Mouse (Mus musculus) lung, adult 18-20 months (tissue): ENCODE measurements around the gene Ugt1a1.
"Not testable (repeated sequence)": the region's sequence is repeated elsewhere in the genome, so short reads cannot be mapped to it uniquely, and the experiment has no call there.

ENCODE experiments used
- DNase-seq, 2 experiments: peaks; one replicate each; pipeline ENCODE4 v3.0.0; 2022; ENCODE audit warnings: mixed read lengths in 2 of 2

The Ugt1a1 gene

GRCm38 (mm10) chr1:88218591-88218990 lies 6.8 kb downstream of the Ugt1a1 start:
- no peak for DNase-seq

- DNase-seq: no peak
These were observed 7.3 kb downstream of the Ugt1a1 start for GRCm38 (mm10) chr1:88219054-88219453.

- no peak for DNase-seq
These were observed 8.6 kb downstream of the Ugt1a1 start for GRCm38 (mm10) chr1:88220336-88220735.

GRCm38 (mm10) chr1:88222216-88222615 lies 10.5 kb downstream of the Ugt1a1 start:
- DNase-seq: no peak

- DNase-seq: not testable (repeated sequence)
These were observed 11.3 kb downstream of the Ugt1a1 start for GRCm38 (mm10) chr1:88223011-88223515.

- peak in 1 of 2 experiments; percentile 14 for DNase-seq
These were observed 11.8 kb downstream of the Ugt1a1 start for GRCm38 (mm10) chr1:88223591-88223990.

GRCm38 (mm10) chr1:88224029-88224776 lies 12.4 kb downstream of the Ugt1a1 start:
- peak; percentile 80 to 83 for DNase-seq

- peak in 1 of 2 experiments; percentile 0 for DNase-seq
These were observed 13.5 kb downstream of the Ugt1a1 start for GRCm38 (mm10) chr1:88225301-88225700.

- no peak for DNase-seq
These were observed 14.0 kb downstream of the Ugt1a1 start for GRCm38 (mm10) chr1:88225741-88226140.

GRCm38 (mm10) chr1:88226670-88227379 lies 15.1 kb downstream of the Ugt1a1 start, which contains the start of gene Mroh2a:
Gene Mroh2a (plus strand): TSS chr1:88226986.
- peak in 1 of 2 experiments; percentile 40 for DNase-seq

GRCm38 (mm10) chr1:88227482-88227881 lies 15.7 kb downstream of the Ugt1a1 start:
- peak in 1 of 2 experiments; percentile 39 for DNase-seq

- peak; percentile 1 to 22 for DNase-seq
These were observed 16.4 kb downstream of the Ugt1a1 start for GRCm38 (mm10) chr1:88228121-88228520.

- DNase-seq: no peak
These were observed 17.8 kb downstream of the Ugt1a1 start for GRCm38 (mm10) chr1:88229566-88229965.

- DNase-seq: peak in 1 of 2 experiments; percentile 11
These were observed 18.2 kb downstream of the Ugt1a1 start for GRCm38 (mm10) chr1:88229986-88230385.

GRCm38 (mm10) chr1:88230421-88230820 lies 18.7 kb downstream of the Ugt1a1 start:
- peak in 1 of 2 experiments; percentile 8 for DNase-seq

GRCm38 (mm10) chr1:88230981-88231802 lies 19.4 kb downstream of the Ugt1a1 start:
- peak in 1 of 2 experiments; percentile 9 for DNase-seq

GRCm38 (mm10) chr1:88231803-88232499 lies 20.2 kb downstream of the Ugt1a1 start:
- peak in 1 of 2 experiments; percentile 12 for DNase-seq

- DNase-seq: no peak
These were observed 21.1 kb downstream of the Ugt1a1 start for GRCm38 (mm10) chr1:88232664-88233380.

GRCm38 (mm10) chr1:88233421-88234247 lies 21.9 kb downstream of the Ugt1a1 start:
- DNase-seq: no peak

GRCm38 (mm10) chr1:88234248-88234610 lies 22.5 kb downstream of the Ugt1a1 start:
- no peak for DNase-seq

- no peak for DNase-seq
These were observed 22.9 kb downstream of the Ugt1a1 start for GRCm38 (mm10) chr1:88234646-88235045.
